Mouse (Mus musculus) CH12.LX (cell line): ENCODE measurements at regions not wholly inside any gene's neighbourhood (a gene's known extent, or its start where the extent isn't known, plus 50 kb on each side); places are given as distances from the start of the nearest gene placed in this dataset.

Source experiments
- DNase-seq: peaks from one replicate; pipeline ENCODE4 v3.0.0-alpha.2; 2013; ENCODE audit errors: extremely low read depth
- H3K27ac ChIP-seq: 2 replicates; pipeline ENCODE4 v1.5.1; 2012; ENCODE audit warnings: low read depth, mild to moderate bottlenecking, control low read depth, moderate library complexity; ENCODE audit not compliant: insufficient read depth
- H3K27me3 ChIP-seq: replicated peaks from 2 replicates; pipeline ENCODE3; 2012; ENCODE audit warnings: inconsistent platforms
- H3K36me3 ChIP-seq, 2 experiments: replicated peaks in 1 of 2; 2 replicates each; pipeline versions ENCODE3 to v1.6.1; 2012; ENCODE audit warnings: inconsistent platforms in 1 of 2, low read length in 1 of 2, mild to moderate bottlenecking in 1 of 2, mixed read lengths in 1 of 2, moderate library complexity in 1 of 2; ENCODE audit not compliant: control insufficient read depth in 1 of 2, insufficient read depth in 1 of 2
- H3K4me1 ChIP-seq, 2 experiments: 2 replicates each; pipeline ENCODE4 v1.6.1; 2012; ENCODE audit warnings: inconsistent platforms in 1 of 2, moderate library complexity in 1 of 2; ENCODE audit not compliant: insufficient read depth in 2 of 2, control insufficient read depth in 1 of 2
- H3K4me2 ChIP-seq: 2 replicates; pipeline ENCODE4 v1.6.1; 2012; ENCODE audit warnings: low read depth, mild to moderate bottlenecking, control low read depth; ENCODE audit not compliant: poor library complexity, insufficient read depth, severe bottlenecking
- H3K4me3 ChIP-seq, 3 experiments: fragments of 150-350 bp in 1 of 3; sonication (generic) in 1 of 3; replicated peaks in 1 of 3; 2 replicates each; pipeline versions ENCODE3 to v1.5.1; 2011 to 2012; ENCODE audit warnings: low read depth in 2 of 3, low read length in 2 of 3, mild to moderate bottlenecking in 2 of 3, moderate library complexity in 2 of 3, control low read depth in 1 of 3, improper control_type of control experiment in 1 of 3, inconsistent platforms in 1 of 3, mixed read lengths in 1 of 3; ENCODE audit not compliant: poor library complexity in 1 of 3
- H3K79me2 ChIP-seq: replicated peaks from 2 replicates; pipeline ENCODE4 v1.6.1; 2012; ENCODE audit warnings: mild to moderate bottlenecking, moderate library complexity; ENCODE audit not compliant: control insufficient read depth, poor library complexity, insufficient read depth, severe bottlenecking; ENCODE audit errors: extremely low read depth
- H3K9ac ChIP-seq: 2 replicates; pipeline ENCODE4 v1.6.1; 2012; ENCODE audit warnings: low read depth, mild to moderate bottlenecking, control low read depth, moderate library complexity; ENCODE audit not compliant: insufficient read depth
- H3K9me3 ChIP-seq: replicated peaks from 2 replicates; pipeline ENCODE3; 2012; ENCODE audit warnings: low read length, inconsistent platforms, mixed read lengths
- BHLHE40 ChIP-seq: IDR thresholded peaks from 2 replicates; pipeline ENCODE4 v1.6.1; 2011; ENCODE audit warnings: mild to moderate bottlenecking, low read depth, low read length, improper control_type of control experiment
- CHD1 ChIP-seq: IDR thresholded peaks from 2 replicates; pipeline ENCODE4 v1.6.1; 2012; ENCODE audit warnings: low read depth, low read length, improper control_type of control experiment, inconsistent platforms
- CHD2 ChIP-seq: IDR thresholded peaks from 2 replicates; pipeline ENCODE4 v1.6.1; 2011; ENCODE audit warnings: low read length, improper control_type of control experiment
- CTCF ChIP-seq, 2 experiments: IDR thresholded peaks in 1 of 2; conservative IDR thresholded peaks in 1 of 2; 2 replicates each; pipeline ENCODE4 v1.5.1; 2011 to 2012; ENCODE audit warnings: low read depth in 2 of 2, low read length in 2 of 2, improper control_type of control experiment in 1 of 2, inconsistent platforms in 1 of 2, mild to moderate bottlenecking in 1 of 2, moderate library complexity in 1 of 2
- E2F4 ChIP-seq: IDR thresholded peaks from 2 replicates; pipeline ENCODE4 v1.6.1; 2011; ENCODE audit warnings: low read depth, low read length, improper control_type of control experiment; ENCODE audit not compliant: insufficient replicate concordance
- ELF1 ChIP-seq: IDR thresholded peaks from 2 replicates; pipeline ENCODE4 v1.6.1; 2014; ENCODE audit warnings: low read depth, mild to moderate bottlenecking, inconsistent platforms, low read length, improper control_type of control experiment
- EP300 ChIP-seq: IDR thresholded peaks from 2 replicates; pipeline ENCODE4 v1.6.1; 2011; ENCODE audit warnings: low read length, improper control_type of control experiment
- GABPA ChIP-seq: IDR thresholded peaks from 2 replicates; pipeline ENCODE4 v1.6.1; 2012; ENCODE audit warnings: low read depth, low read length, improper control_type of control experiment, inconsistent platforms; ENCODE audit not compliant: insufficient replicate concordance
- IRF4 ChIP-seq: IDR thresholded peaks from 2 replicates; pipeline ENCODE4 v1.6.1; 2014; ENCODE audit warnings: low read depth, mild to moderate bottlenecking, inconsistent platforms, low read length, improper control_type of control experiment
- JUND ChIP-seq: conservative IDR thresholded peaks from 2 replicates; pipeline ENCODE4 v1.6.1; 2011; ENCODE audit warnings: low read depth, low read length, improper control_type of control experiment
- MAFK ChIP-seq: IDR thresholded peaks from 2 replicates; pipeline ENCODE4 v1.6.1; 2011; ENCODE audit warnings: low read length, improper control_type of control experiment; ENCODE audit not compliant: insufficient replicate concordance
- MAX ChIP-seq: IDR thresholded peaks from 2 replicates; pipeline ENCODE4 v1.6.1; 2011; ENCODE audit warnings: low read length, improper control_type of control experiment
- MAZ ChIP-seq: IDR thresholded peaks from 2 replicates; pipeline ENCODE4 v1.6.1; 2012; ENCODE audit warnings: low read depth, mild to moderate bottlenecking, inconsistent platforms, low read length, improper control_type of control experiment, moderate library complexity
- MEF2A ChIP-seq: IDR thresholded peaks from 2 replicates; pipeline ENCODE4 v1.6.1; 2014; ENCODE audit warnings: low read depth, mild to moderate bottlenecking, inconsistent platforms, low read length, improper control_type of control experiment, borderline replicate concordance
- MXI1 ChIP-seq: IDR thresholded peaks from 2 replicates; pipeline ENCODE4 v1.6.1; 2011; ENCODE audit warnings: mild to moderate bottlenecking, low read depth, low read length, improper control_type of control experiment
- NRF1 ChIP-seq: IDR thresholded peaks from 2 replicates; pipeline ENCODE4 v1.6.1; 2014; ENCODE audit warnings: low read depth, mild to moderate bottlenecking, inconsistent platforms, low read length, improper control_type of control experiment, moderate library complexity
- POLR2A ChIP-seq: IDR thresholded peaks from 2 replicates; pipeline ENCODE4 v1.6.1; 2011; ENCODE audit warnings: low read depth, mild to moderate bottlenecking, improper control_type of control experiment, low read length
- POLR2AphosphoS2 ChIP-seq: IDR thresholded peaks from 2 replicates; pipeline ENCODE4 v1.6.1; 2011; ENCODE audit warnings: low read depth, low read length, improper control_type of control experiment
- RAD21 ChIP-seq: IDR thresholded peaks from 2 replicates; pipeline ENCODE4 v1.6.1; 2011; ENCODE audit warnings: low read depth, mild to moderate bottlenecking, low read length, improper control_type of control experiment, moderate library complexity
- RCOR1 ChIP-seq: conservative IDR thresholded peaks from 2 replicates; pipeline ENCODE4 v1.6.1; 2012; ENCODE audit warnings: low read depth, mild to moderate bottlenecking, inconsistent platforms, low read length, improper control_type of control experiment
- SIN3A ChIP-seq: IDR thresholded peaks from 2 replicates; pipeline ENCODE4 v1.6.1; 2012; ENCODE audit warnings: low read length, improper control_type of control experiment, inconsistent platforms
- SMC3 ChIP-seq: IDR thresholded peaks from 2 replicates; pipeline ENCODE4 v1.6.1; 2011; ENCODE audit warnings: low read depth, low read length, improper control_type of control experiment
- UBTF ChIP-seq: IDR thresholded peaks from 2 replicates; pipeline ENCODE4 v1.6.1; 2012; ENCODE audit warnings: low read depth, mild to moderate bottlenecking, inconsistent platforms, low read length, improper control_type of control experiment, moderate library complexity
- USF1 ChIP-seq: IDR thresholded peaks from 2 replicates; pipeline ENCODE4 v1.6.1; 2014; ENCODE audit warnings: low read depth, mild to moderate bottlenecking, inconsistent platforms, low read length, improper control_type of control experiment
- USF2 ChIP-seq: conservative IDR thresholded peaks from 2 replicates; pipeline ENCODE4 v1.6.1; 2011; ENCODE audit warnings: low read depth, low read length, improper control_type of control experiment
- ZKSCAN1 ChIP-seq: IDR thresholded peaks from 2 replicates; pipeline ENCODE4 v1.6.1; 2012; ENCODE audit warnings: low read depth, inconsistent platforms, low read length, improper control_type of control experiment, borderline replicate concordance
- ZMIZ1 ChIP-seq: IDR thresholded peaks from 2 replicates; pipeline ENCODE4 v1.6.1; 2012; ENCODE audit warnings: low read depth, mild to moderate bottlenecking, inconsistent platforms, low read length, improper control_type of control experiment
- ZNF384 ChIP-seq: IDR thresholded peaks from 2 replicates; pipeline ENCODE4 v1.6.1; 2012; ENCODE audit warnings: low read depth, low read length, improper control_type of control experiment, inconsistent platforms
- dilution Hi-C: fragments of 300-500 bp; cut with MboI; formaldehyde crosslinking; loops from 2 replicates; pipeline ENCODE4 v1.14.3; 2020; ENCODE audit warnings: low sequenced_read_pairs; ENCODE audit not compliant: extremely low pct_unique_long_range_greater_than_20kb, extremely low pct_ligation_motif_present
- in situ Hi-C: fragments of 300-500 bp; cut with MboI; formaldehyde crosslinking; loops from 3 replicates; pipeline ENCODE4 v1.14.3; 2019; ENCODE audit warnings: low sequenced_read_pairs, low pct_ligation_motif_present, low pct_unique_long_range_greater_than_20kb, mixed read lengths

DNA sequence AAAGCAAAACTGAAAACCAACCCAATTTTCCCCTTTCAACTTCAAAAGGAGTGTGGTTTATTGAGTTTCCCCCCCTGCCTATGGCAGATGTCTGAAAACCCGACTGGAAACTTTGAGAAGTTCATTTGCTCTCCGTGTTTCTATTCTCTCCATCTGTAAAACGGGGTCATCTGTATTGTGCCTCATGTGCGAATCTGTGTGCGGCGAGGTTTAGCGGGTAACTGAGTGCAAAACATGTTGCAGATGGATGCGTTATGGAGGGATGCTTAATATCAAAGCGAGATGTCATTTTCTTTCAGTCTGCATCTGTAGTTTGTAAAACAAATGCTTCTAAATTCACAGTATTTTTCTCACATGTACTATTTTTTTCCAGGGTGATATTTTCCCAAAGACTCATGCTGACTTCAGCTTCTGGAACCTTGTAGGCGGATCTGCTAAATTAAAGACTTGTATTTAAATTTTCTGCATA, 95.7 kb upstream of the Trp63 start (continued):
- peak; percentile 64 for TF ChIP-seq ZNF384
- peak; percentile 80; the same call in 1 of the 2 replicates for TF ChIP-seq CHD2
- no peak for TF ChIP-seq UBTF
- TF ChIP-seq RAD21 = peak; percentile 39
- TF ChIP-seq MEF2A = peak; percentile 91; the same call in 1 of the 2 replicates
- TF ChIP-seq MAFK = peak; percentile 90
- no peak for TF ChIP-seq USF1
- 0 out of 2 replicates have a peak, but pooled peaks have one; percentile 73 for TF ChIP-seq CHD1
- peak; percentile 90 for TF ChIP-seq SIN3A
- TF ChIP-seq RCOR1 = peak; percentile 98

DNA sequence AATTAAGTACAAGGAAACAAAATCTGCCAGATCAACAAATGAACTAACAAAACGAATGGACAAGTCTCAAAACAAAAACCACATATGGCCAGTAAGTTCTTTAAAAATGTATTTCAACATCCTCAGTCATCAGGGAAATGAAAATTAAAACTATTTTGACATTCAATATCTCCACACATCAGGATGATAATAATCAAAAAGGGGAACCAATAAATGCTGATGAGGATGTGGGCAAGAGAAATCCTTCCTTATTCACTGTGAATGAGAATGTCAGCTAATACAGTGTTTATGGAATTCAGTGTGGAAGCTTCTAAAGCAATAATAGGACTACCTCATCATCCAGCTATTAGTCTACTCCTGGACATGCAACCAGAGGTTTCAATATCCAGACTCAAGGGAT, 86.1 kb upstream of the Trp63 start:
- Histone ChIP-seq H3K9me3 (no peaks in the 10 kb centered on the region), H3K4me1 (no peaks in the 10 kb centered on the region), H3K36me3 (no peaks in the 10 kb centered on the region), H3K9ac (no peak overlapping the region), H3K4me3 (no peak overlapping the region), H3K27me3 (no peaks in the 10 kb centered on the region), H3K4me2 (no peak overlapping the region), H3K27ac (no peak overlapping the region), H3K79me2 (no peaks in the 10 kb centered on the region)
- dilution Hi-C loops = no loop called here
- no peak for TF ChIP-seq SMC3
- TF ChIP-seq ZNF384 = no peak
- no peak for TF ChIP-seq MAX
- TF ChIP-seq EP300 = no peak
- no peak for TF ChIP-seq POLR2AphosphoS2
- no peak for DNase-seq
- in situ Hi-C loops = no loop called here

DNA sequence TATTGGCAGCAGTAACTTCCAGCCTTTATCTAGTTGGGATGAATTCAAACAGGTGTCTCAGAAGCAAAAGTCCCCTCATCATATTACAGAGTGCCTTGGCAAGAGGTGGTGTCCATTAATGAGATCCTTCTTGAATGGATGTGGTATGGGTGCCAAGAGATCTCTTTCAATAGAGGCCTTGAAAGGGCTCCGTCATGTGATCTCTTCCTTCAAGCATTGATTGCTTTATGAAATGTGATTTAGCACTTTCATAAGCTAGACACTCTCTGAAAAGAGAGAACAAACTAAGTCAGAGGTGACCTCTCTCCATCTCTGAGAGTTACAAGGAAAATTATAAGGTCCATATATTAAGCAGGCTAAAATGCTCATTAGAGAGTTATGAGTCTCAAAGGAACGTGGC, 80.4 kb upstream of the Trp63 start:
- in situ Hi-C loops = no loop called here
- H3K4me2 ChIP-seq = no peak overlapping the region

More for the DNA sequence above, 80.4 kb upstream of the Trp63 start:
- no peak for DNase-seq
- TF ChIP-seq ZMIZ1 (no peak), JUND (no peak), IRF4 (no peak), USF2 (no peak), NRF1 (no peak), MAZ (no peak), RAD21 (no peak), CTCF (conservative IDR thresholded peaks at IDR 0.05 in 1 of 2, IDR thresholded peaks at IDR 0.05 in 1 of 2; ENCODE audit: low read depth in 2 of 2, low read length in 2 of 2) (no peak), MXI1 (no peak), EP300 (no peak), MAX (no peak), GABPA (no peak), POLR2A (no peak), ELF1 (no peak), E2F4 (no peak), BHLHE40 (no peak), ZKSCAN1 (no peak)
- Histone ChIP-seq H3K79me2 (no peaks in the 10 kb centered on the region), H3K36me3 (no peaks in the 10 kb centered on the region), H3K9ac (no peak overlapping the region), H3K27ac (no peak overlapping the region), H3K9me3 (no peaks in the 10 kb centered on the region), H3K4me3 (no peak overlapping the region), H3K27me3 (peaks cover 1% of the 10 kb centered on the region), H3K4me1 (no peaks in the 10 kb centered on the region)
- dilution Hi-C loops = no loop called here
